Mouse (Mus musculus): ENCODE measurements around the gene Msantd4.
"Not testable (repeated sequence)": the region's sequence is repeated elsewhere in the genome, so short reads cannot be mapped to it uniquely, and the experiment has no call there.

Gene Msantd4

GRCm38 (mm10) chr9:4375828-4376639, at the start of gene Msantd4:
TSS of gene Msantd4 (plus strand) at chr9:4376562.
- peak; percentile 95 for DNase-seq (ENCODE audit: extremely low spot score, low spot score)

GRCm38 (mm10) chr9:4353163-4353562, 23.2 kb upstream of the Msantd4 start:
- no peak for DNase-seq (ENCODE audit: extremely low spot score, low spot score)

- no peak for DNase-seq (ENCODE audit: extremely low spot score, low spot score)
These were observed 318 bp downstream of the Msantd4 start for GRCm38 (mm10) chr9:4376640-4377120.

- not testable (repeated sequence) for DNase-seq (ENCODE audit: extremely low spot score, low spot score)
These were observed 24.4 kb downstream of the Msantd4 start for GRCm38 (mm10) chr9:4400801-4401200.

All from neural tube, embryonic 10.5 days (tissue).